Mouse (Mus musculus) midbrain, embryonic 14.5 days (tissue): ENCODE data around the gene Kdm7a. TPM values are rescaled to one million over a fixed set of nuclear protein-coding genes. Genes with fewer than 3 reads are reported as not detected.

Source experiments
- ATAC-seq: fragments of 200-750 bp; cut with Nextera tagmentation; 2 replicates; pipeline ENCODE4 v1.8.0; 2017; ENCODE audit warnings: moderate number of reproducible peaks, moderate library complexity; ENCODE audit not compliant: low FRiP score, low TSS enrichment
- DNase-seq: peaks from one replicate; pipeline ENCODE4 v3.0.0-alpha.2; 2015
- H3K27ac ChIP-seq: fragments of 300-500 bp; sonication (generic); replicated peaks from 2 replicates; pipeline ENCODE4 v1.5.1; 2014; ENCODE audit warnings: mild to moderate bottlenecking, low read depth, low read length, moderate library complexity
- H3K27me3 ChIP-seq: fragments of 300-500 bp; sonication (generic); 2 replicates; pipeline ENCODE4 v1.6.1; 2014; ENCODE audit warnings: low read length, control low read depth, mixed read lengths; ENCODE audit not compliant: control insufficient read depth, insufficient read depth
- H3K36me3 ChIP-seq: fragments of 300-500 bp; sonication (generic); 2 replicates; pipeline ENCODE4 v1.6.1; 2014; ENCODE audit warnings: low read length, control low read depth; ENCODE audit not compliant: control insufficient read depth, insufficient read depth
- H3K4me1 ChIP-seq: fragments of 300-500 bp; sonication (generic); 2 replicates; pipeline ENCODE4 v1.6.1; 2014; ENCODE audit warnings: mild to moderate bottlenecking, antibody characterized with exemption, low read length, control low read depth; ENCODE audit not compliant: control insufficient read depth, insufficient read depth
- H3K4me2 ChIP-seq: fragments of 300-500 bp; sonication (generic); 2 replicates; pipeline ENCODE4 v1.6.1; 2014; ENCODE audit warnings: mild to moderate bottlenecking, low read length, moderate library complexity
- H3K4me3 ChIP-seq: fragments of 300-500 bp; sonication (generic); replicated peaks from 2 replicates; pipeline ENCODE4 v1.5.1; 2014; ENCODE audit warnings: low read depth, low read length
- H3K9ac ChIP-seq: fragments of 300-500 bp; sonication (generic); replicated peaks from 2 replicates; pipeline ENCODE4 v1.6.1; 2014; ENCODE audit warnings: mild to moderate bottlenecking, low read length, moderate library complexity
- H3K9me3 ChIP-seq: fragments of 300-500 bp; sonication (generic); 2 replicates; pipeline ENCODE4 v1.6.1; 2016; ENCODE audit warnings: low read length, control low read depth, mixed read lengths; ENCODE audit not compliant: control insufficient read depth
- WGBS: fragments of 180-500 bp; shearing (Covaris S2); extraction: QIAGEN DNeasy Blood & Tissue Kit; methylation state at CpG from one replicate; pipeline ENCODE4 v1.1.7; 2014; 5-methylcytosine and 5-hydroxymethylcytosine counted together
- polyA plus RNA-seq: library from polyadenylated mRNA; unstranded; fragments of >200 nt; fragmentation: Nextera tagmentation; extraction: Ambion mirVana; gene quantifications from 2 replicates; pipeline ENCODE4 v1.2.1, GENCODE M21; 2014

The Kdm7a gene
- polyA plus RNA-seq, 1 experiment from 2014 or later = 10.7 TPM

GRCm38 (mm10) chr6:39193006-39193405 lies 13.6 kb downstream of the Kdm7a start:
- no peak overlapping the region for H3K9ac ChIP-seq
- H3K4me2 ChIP-seq = no peak overlapping the region
- H3K4me1 ChIP-seq = no peaks in the 10 kb centered on the region
- 84% methylated on average over 5 of the region's 5 CpGs for WGBS
- no peaks in the 10 kb centered on the region for H3K36me3 ChIP-seq
- no peak overlapping the region for H3K27ac ChIP-seq
- H3K27me3 ChIP-seq = no peaks in the 10 kb centered on the region
- no peak for DNase-seq
- ATAC-seq = no peak
- H3K9me3 ChIP-seq = no peaks in the 10 kb centered on the region
- no peak overlapping the region for H3K4me3 ChIP-seq

DNA sequence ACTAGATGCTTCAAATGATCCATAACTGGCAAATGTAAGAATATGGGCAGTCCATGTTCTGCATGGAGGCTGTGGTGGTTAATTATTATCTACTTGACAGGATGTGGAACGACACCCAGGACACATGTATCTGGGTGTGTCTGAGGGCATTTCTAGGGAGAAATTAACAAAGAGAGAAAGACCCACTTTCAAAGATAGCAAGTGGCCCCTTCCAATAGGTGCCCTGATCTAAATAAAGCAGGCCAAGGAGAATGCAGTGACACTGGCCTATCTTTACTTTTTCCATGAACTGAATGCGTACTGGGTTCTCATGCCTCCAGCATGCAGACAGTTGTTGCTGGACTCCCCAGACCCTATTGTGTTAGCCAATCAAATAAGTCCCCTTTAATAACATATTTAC lies 15.1 kb downstream of the Kdm7a start:
- H3K27me3 ChIP-seq = no peaks in the 10 kb centered on the region
- H3K4me1 ChIP-seq = no peaks in the 10 kb centered on the region
- no peaks in the 10 kb centered on the region for H3K9me3 ChIP-seq
- H3K27ac ChIP-seq = no peak overlapping the region
- H3K4me3 ChIP-seq = no peak overlapping the region
- DNase-seq = no peak
- H3K4me2 ChIP-seq = no peak overlapping the region
- ATAC-seq = no peak
- no peaks in the 10 kb centered on the region for H3K36me3 ChIP-seq
- no peak overlapping the region for H3K9ac ChIP-seq
- 94% methylated on average over 2 of the region's 2 CpGs for WGBS

- DNase-seq (peak; percentile 35), ATAC-seq (no peak)
- Histone ChIP-seq H3K9ac (no peak overlapping the region), H3K4me3 (no peak overlapping the region), H3K36me3 (no peaks in the 10 kb centered on the region), H3K9me3 (no peaks in the 10 kb centered on the region), H3K27me3 (no peaks in the 10 kb centered on the region), H3K4me2 (no peak overlapping the region), H3K27ac (no peak overlapping the region), H3K4me1 (no peaks in the 10 kb centered on the region)
- 32% methylated on average over 2 of the region's 2 CpGs for WGBS
Observed at GRCm38 (mm10) chr6:39187227-39187626, 19.4 kb downstream of the Kdm7a start.

DNA sequence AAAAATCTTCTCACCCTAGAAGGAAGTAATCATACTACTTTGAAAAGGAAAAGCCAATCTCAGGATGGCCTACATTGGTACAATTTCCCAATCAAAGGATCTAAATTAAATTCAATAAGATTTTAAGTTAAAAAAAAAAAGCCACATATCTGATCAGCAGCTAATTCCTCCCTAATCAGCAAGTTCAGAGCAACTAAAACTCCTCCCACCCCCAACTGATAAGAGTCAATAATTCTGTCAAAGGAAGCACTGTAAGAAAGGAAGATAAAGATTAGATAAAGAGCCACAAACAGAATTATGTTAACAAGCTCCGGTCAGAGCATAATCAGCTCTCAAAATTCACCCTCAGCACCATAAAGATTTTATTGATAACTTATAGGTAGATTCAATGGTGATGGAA lies 37.5 kb downstream of the Kdm7a start:
- Histone ChIP-seq H3K27ac (no peak overlapping the region), H3K27me3 (no peaks in the 10 kb centered on the region), H3K4me1 (no peaks in the 10 kb centered on the region), H3K36me3 (peaks cover 45% of the 10 kb centered on the region), H3K4me2 (no peak overlapping the region), H3K9me3 (no peaks in the 10 kb centered on the region), H3K9ac (no peak overlapping the region), H3K4me3 (no peak overlapping the region)
- WGBS = 89% methylated on average over 1 of the region's 1 CpGs
- DNase-seq (no peak), ATAC-seq (no peak)

GRCm38 (mm10) chr6:39164891-39165290 lies 41.7 kb downstream of the Kdm7a start:
- WGBS = 97% methylated on average over 1 of the region's 1 CpGs

DNA sequence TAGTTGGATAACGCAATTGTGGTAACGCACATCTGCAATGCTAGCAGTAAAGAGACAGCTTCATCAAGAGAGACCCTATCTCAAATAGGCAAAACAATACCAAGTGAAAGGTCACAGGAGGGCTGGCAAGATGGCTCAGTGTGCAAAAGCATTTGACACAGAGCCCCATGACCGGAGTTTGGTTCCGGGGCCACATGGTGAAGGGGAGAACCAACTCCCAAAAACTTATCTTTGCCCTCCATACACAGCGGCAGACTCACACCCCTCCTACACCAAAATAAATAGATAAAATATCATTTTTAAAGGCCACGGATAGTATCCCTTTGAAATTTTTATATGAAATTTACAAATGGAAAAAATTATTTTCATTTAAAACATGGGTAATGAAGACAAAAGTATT lies 44.6 kb downstream of the Kdm7a start:
- Histone ChIP-seq H3K27ac (no peak overlapping the region), H3K9ac (no peak overlapping the region), H3K27me3 (no peaks in the 10 kb centered on the region), H3K9me3 (no peaks in the 10 kb centered on the region), H3K4me2 (no peak overlapping the region), H3K36me3 (peaks cover 36% of the 10 kb centered on the region), H3K4me3 (no peak overlapping the region), H3K4me1 (no peaks in the 10 kb centered on the region)
- WGBS = 95% methylated on average over 6 of the region's 6 CpGs
- no peak for DNase-seq
- no peak for ATAC-seq

More at GRCm38 (mm10) chr6:39164891-39165290, 41.7 kb downstream of the Kdm7a start:
- peaks cover 53% of the 10 kb centered on the region for H3K36me3 ChIP-seq
- H3K27me3 ChIP-seq = no peaks in the 10 kb centered on the region
- no peaks in the 10 kb centered on the region for H3K4me1 ChIP-seq
- H3K4me2 ChIP-seq = no peak overlapping the region
- H3K4me3 ChIP-seq = no peak overlapping the region
- no peak overlapping the region for H3K27ac ChIP-seq
- no peaks in the 10 kb centered on the region for H3K9me3 ChIP-seq
- DNase-seq (no peak), ATAC-seq (no peak)
- H3K9ac ChIP-seq = no peak overlapping the region

GRCm38 (mm10) chr6:39146041-39146440 lies 60.5 kb downstream of the Kdm7a start:
- Histone ChIP-seq H3K36me3 (peaks cover 80% of the 10 kb centered on the region), H3K27ac (no peak overlapping the region), H3K27me3 (no peaks in the 10 kb centered on the region), H3K4me1 (no peaks in the 10 kb centered on the region), H3K9ac (no peak overlapping the region), H3K4me2 (no peak overlapping the region), H3K4me3 (no peak overlapping the region), H3K9me3 (no peaks in the 10 kb centered on the region)
- ATAC-seq = no peak
- DNase-seq = peak; percentile 62
- 51% methylated on average over 6 of the region's 6 CpGs for WGBS

- WGBS = 67% methylated on average over 5 of the region's 5 CpGs
- H3K4me1 ChIP-seq = no peaks in the 10 kb centered on the region
- H3K9ac ChIP-seq = no peak overlapping the region
- H3K36me3 ChIP-seq = peaks cover 19% of the 10 kb centered on the region
- H3K4me3 ChIP-seq = no peak overlapping the region
- no peak for ATAC-seq
- peaks cover 6% of the 10 kb centered on the region for H3K9me3 ChIP-seq
- no peak overlapping the region for H3K4me2 ChIP-seq
- H3K27ac ChIP-seq = no peak overlapping the region
- DNase-seq = no peak
- H3K27me3 ChIP-seq = no peaks in the 10 kb centered on the region
Observed at GRCm38 (mm10) chr6:39132556-39132955, 74.0 kb downstream of the Kdm7a start.

- Histone ChIP-seq H3K4me3 (no peak overlapping the region), H3K27ac (no peak overlapping the region), H3K9me3 (peaks cover 10% of the 10 kb centered on the region), H3K9ac (no peak overlapping the region), H3K27me3 (no peaks in the 10 kb centered on the region), H3K4me2 (no peak overlapping the region), H3K36me3 (peaks cover 19% of the 10 kb centered on the region), H3K4me1 (no peaks in the 10 kb centered on the region)
- ATAC-seq (no peak), DNase-seq (no peak)
- WGBS = 30% methylated on average over 4 of the region's 4 CpGs
Observed at GRCm38 (mm10) chr6:39131480-39131879, 75.1 kb downstream of the Kdm7a start.
